Mouse (Mus musculus): ENCODE results near the gene Cnr2.

Gene Cnr2

GRCm38 (mm10) chr4:135902606-135903242 is 7.5 kb downstream of the Cnr2 start:
- no peak for DNase-seq (ENCODE audit: low read depth in 1 of 2, low spot score in 2 of 2)

DNA sequence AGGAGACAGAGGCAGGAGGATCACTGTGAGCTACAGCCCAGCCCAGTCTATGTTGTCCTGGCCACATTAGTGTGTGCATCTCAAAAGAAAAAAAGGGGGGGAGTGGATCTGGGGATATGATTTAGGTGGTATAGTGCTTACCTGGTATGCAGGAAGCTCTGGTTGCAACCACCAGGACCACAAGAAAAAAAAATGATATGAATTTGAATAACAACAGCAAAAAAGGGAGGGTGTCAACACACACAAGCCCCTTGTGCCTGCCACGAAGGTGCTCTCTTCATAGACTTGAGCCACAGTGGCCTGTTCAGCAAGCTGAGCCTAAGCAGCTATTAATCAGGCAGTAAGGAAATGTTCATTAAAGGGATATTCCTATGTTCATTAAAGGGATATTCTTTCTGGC is 9.6 kb downstream of the Cnr2 start:
- DNase-seq (ENCODE audit: low read depth in 1 of 2, low spot score in 2 of 2), result no peak

GRCm38 (mm10) chr4:135906633-135907032 is 11.4 kb downstream of the Cnr2 start:
- no peak for DNase-seq (ENCODE audit: low read depth in 1 of 2, low spot score in 2 of 2)

DNA sequence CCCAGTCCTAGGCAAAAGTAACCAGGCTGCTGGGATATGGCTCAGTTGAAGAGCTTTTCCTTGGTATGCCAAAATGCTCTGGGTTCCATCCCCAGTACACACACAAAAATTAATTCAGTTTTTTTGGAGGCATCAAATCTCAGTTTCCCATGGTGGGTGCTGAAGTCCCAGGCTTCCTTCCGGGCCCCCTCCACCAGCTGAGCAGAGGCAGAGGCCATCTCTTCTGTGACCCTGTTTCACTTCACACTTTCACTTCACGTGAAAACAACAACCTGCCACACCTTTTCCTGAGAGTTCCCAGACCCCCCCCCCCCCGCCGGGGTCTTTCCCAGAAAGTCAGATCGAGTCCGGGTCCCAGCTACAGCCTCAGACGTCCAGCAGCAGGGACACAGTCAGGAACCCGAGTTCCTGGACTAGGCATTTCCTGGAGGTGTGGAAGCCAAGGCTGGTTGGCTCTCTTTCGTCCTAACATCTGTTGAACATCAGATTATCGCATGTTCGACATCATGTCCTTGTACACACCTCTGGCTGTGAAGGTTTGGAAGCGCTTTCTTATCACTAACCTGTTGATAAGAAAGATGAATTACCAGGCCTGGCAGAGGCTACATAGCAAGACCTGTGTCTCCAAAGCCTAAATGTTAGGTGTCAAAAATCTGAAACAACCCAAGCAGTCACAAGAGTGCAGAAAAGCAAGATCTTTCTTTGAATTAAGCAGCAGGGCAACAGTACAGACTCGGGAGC is 14.3 kb downstream of the Cnr2 start:
- no peak for DNase-seq (ENCODE audit: low read depth in 1 of 2, low spot score in 2 of 2)

- DNase-seq (ENCODE audit: low read depth in 1 of 2, low spot score in 2 of 2), result no peak
These were observed 16.3 kb downstream of the Cnr2 start for GRCm38 (mm10) chr4:135911531-135911930.

DNA sequence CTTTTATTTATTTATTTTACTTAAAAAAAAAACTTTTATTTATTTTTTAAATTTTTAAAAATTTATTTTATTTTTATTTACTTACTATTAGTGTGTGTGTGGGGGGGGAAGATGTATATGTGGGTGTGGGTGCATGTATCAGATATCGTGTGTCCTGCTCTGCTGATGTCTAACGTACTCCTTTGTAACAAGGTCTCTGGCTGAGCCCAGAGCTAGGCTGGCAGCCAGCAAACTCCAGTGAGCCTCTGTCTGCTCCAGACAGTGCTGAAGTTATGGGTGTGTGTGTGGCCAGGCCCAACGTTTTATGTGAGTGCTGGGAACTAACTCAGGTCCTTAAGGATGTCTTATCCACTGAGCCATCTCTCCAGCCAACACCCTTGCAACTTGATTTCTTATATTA is 17.0 kb downstream of the Cnr2 start:
- no peak for DNase-seq (ENCODE audit: low read depth in 1 of 2, low spot score in 2 of 2)

DNA sequence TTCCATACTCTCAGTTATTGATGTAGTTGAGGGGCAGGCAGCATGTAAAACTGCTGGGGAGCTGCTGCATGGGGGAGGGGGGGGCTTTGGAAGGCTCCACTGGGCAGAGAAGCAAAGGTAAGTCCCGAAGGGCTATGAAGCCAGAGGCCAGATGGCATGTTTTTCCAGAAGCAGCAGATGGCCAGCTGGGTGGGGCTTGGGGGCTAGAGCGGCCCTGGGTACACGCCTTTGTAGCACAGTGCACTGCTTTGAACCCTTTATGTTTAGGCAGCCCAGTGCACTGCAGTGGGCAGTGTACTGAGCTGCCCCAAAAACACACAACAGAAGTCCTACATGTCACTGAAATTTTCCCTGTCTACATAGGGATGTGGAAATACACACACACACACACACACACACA is 17.6 kb downstream of the Cnr2 start:
- no peak for DNase-seq (ENCODE audit: low read depth in 1 of 2, low spot score in 2 of 2)

DNA sequence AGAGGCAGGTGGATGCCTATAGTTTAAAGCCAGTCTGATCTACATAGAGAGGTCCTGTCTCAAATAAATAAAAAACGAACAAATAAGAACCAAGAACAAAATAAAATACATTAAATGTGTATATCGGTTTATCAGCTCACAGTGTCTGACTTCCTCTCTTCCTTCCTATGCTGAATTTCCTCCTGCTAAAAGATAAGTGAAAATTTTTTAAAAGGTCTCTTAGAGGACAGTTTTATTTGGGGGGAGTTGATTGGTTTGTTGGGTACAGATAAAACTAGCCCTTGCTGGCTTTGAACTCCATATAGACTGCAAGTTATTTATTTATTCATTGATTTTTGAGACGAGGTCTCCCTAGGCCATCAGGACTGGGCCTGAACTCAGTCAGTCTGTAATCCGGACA is 18.2 kb downstream of the Cnr2 start:
- DNase-seq (ENCODE audit: low read depth in 1 of 2, low spot score in 2 of 2), result no peak

- DNase-seq (ENCODE audit: low read depth in 1 of 2, low spot score in 2 of 2), result peak in 1 of 2 experiments; percentile 57
These were observed 23.6 kb downstream of the Cnr2 start for GRCm38 (mm10) chr4:135918635-135919279.

DNA sequence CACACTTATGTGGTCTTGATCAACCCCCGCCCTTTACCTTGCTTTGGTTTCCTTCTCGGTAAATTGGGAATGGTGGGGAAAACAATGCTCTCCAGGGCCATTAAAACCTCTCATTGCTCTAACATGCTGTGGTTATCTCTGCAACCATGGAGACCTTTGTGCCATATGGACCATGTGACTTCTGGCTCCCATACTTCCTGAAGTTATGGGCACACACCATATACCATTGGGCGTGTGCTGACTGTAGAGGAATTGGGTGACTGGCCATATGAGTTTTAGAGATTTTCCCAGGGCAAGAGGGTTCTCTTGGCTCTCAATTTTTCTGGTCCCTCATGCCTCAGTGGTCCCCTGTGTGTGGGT is 24.1 kb downstream of the Cnr2 start:
- DNase-seq (ENCODE audit: low read depth in 1 of 2, low spot score in 2 of 2), result no peak

DNA sequence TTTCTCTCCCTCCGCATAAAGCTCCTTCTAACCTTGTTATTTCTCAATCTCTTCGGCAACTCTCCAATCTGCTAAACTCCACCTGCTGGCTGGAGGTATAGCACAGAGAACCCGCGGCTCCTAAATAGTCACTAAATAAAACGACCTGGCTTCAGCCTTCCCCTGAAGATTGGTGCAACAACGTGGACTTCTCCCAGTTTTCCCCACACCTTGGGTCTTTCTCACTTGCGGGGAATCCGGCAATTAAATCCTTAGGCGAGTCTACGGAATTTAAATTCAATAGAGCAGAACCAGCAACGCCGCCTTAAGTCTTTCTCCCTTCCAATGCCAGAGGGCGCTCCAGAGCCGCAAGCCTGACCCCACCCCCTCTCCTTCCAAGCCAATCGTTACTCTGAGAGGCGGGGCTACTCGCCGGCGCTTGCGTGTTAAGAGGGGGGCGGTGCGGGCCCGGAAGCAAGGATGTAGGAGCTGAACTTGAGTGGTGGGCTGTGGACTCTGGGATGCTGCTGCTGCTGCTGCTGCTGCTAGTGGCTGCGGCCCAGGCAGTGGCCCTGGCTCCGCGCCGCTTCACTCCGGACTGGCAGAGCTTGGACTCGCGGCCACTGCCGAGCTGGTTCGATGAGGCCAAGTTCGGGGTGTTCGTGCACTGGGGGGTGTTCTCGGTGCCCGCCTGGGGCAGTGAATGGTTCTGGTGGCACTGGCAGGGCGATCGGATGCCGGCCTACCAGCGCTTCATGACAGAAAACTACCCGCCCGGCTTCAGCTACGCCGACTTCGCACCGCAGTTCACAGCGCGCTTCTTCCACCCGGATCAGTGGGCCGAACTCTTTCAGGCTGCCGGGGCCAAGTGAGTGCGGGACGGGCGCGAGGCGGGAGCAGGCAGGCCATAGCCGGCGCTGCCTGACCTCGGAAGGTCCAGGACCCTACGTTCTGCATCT is 25.4 kb downstream of the Cnr2 start, which contains the start of gene Fuca1:
Gene Fuca1, plus strand, starts transcription at position 432 of the 938 bp plus-strand sequence.
- peak; percentile 90 to 96 for DNase-seq (ENCODE audit: low read depth in 1 of 2, low spot score in 2 of 2)

DNA sequence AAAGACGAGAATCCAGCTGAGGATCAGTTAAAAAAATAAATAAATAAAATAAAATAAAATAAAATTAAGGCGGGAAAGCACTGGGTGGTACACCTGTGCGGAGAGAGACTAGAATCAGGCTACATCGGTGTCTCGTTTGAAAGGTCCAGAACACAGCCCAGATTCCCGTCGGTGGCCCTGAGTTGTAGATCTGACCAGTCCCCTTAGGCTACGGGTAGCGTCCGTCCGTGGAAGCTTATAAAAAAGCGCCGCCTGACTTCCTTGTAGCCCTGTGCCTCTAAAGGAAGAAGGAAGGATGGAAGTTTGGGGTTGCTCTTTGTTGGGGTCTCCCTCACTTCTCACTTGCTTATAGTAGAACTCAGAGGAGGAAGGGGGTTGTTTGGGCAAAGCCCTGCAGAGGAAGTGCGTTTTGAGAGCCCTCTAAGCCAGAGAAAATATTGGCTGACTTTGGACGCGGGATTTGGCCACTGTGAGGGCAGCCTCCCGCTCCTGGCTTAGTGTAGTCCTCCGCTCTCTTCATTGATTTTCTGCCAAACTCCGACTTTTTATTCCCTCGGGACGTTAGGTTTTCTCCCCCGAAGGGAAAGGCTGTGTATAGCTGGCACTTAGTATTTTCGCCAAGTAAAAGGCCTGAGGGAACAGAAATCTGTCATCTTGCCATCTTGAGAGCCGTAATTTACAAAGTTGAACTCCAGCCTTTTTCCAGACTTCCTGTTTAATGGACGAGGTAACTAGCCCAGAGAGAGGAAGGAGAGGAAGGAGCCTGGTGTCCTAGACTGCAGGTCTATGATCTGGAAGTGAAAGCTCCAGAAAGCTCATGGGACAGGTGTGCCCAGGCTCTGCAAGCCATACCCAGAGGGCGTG is 26.3 kb downstream of the Cnr2 start:
- DNase-seq (ENCODE audit: low read depth in 1 of 2, low spot score in 2 of 2), result no peak

- no peak for DNase-seq (ENCODE audit: low read depth in 1 of 2, low spot score in 2 of 2)
These were observed 27.0 kb downstream of the Cnr2 start for GRCm38 (mm10) chr4:135922190-135922589.

- DNase-seq (ENCODE audit: low read depth in 1 of 2, low spot score in 2 of 2), result no peak
These were observed 29.2 kb downstream of the Cnr2 start for GRCm38 (mm10) chr4:135924418-135924817.

GRCm38 (mm10) chr4:135925341-135925740 is 30.1 kb downstream of the Cnr2 start:
- no peak for DNase-seq (ENCODE audit: low read depth in 1 of 2, low spot score in 2 of 2)

DNA sequence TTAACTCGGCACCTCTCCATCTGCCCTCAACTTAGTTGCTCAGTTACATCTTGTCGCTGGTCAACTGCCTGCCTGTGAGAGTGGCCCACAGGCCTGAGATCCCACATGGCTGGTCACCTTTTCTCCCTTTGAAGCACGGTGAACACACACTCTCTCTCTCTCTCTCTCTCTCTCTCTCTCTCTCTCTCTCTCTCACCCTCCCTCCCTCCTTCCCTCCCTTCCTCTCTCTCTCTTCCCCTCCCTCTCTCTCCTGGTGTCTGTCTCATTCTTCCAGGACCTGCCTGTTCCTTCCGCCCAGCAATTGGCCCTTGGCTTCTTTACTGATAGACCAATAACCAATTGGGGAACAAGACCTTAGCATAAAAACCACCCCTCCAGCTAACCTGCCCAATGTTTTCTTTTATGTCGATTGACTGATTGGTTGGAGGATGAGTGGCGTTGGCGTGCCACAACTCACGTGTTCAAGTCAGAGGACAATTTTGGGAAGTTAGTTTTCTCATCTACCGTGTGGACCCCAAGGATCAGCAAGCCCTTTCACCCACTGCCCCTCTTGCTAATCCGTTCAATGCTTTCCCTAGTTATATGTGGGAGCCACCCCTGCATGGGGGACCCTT is 31.1 kb downstream of the Cnr2 start:
- DNase-seq (ENCODE audit: low read depth in 1 of 2, low spot score in 2 of 2), result no peak

GRCm38 (mm10) chr4:135926861-135927260 is 31.7 kb downstream of the Cnr2 start:
- no peak for DNase-seq (ENCODE audit: low read depth in 1 of 2, low spot score in 2 of 2)

DNA sequence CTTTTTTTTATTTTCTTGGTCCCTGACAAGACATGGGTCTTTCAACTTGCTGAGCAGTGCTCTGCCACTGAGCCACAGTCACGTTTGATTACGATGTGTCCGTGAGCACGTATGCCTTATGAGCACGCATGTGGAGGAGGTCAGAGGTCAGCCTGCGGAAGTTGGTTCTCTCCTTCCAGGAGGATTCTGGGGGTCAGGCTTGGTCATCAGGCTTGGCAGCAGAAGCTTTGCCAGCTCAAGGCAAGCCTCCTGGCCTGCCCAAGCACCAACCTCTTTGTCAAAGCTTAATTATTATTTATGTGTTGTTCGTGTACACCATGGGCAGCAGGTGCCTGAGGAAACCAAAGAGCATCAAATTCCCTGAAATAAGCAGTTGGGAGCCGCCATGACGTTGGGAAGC is 33.2 kb downstream of the Cnr2 start:
- no peak for DNase-seq (ENCODE audit: low read depth in 1 of 2, low spot score in 2 of 2)

DNA sequence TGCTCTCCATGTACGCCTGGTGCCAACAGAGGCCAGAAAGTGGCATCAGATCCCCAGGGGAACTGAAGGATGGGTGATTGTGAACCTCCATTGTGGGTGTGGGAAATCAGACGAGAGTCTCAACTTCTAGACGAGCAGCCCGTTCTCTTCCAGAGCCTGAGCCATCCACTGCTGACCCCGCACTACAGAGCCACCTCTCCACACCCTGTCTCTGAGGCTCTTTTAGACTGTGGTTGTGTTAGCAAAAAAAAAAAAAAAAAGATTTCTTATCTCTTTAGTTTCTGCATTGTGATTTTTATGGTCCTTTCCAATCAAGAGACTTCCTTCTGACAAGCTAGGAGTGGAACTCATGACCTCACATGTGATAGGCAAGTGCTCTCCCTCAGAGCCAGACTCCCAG is 34.2 kb downstream of the Cnr2 start:
- no peak for DNase-seq (ENCODE audit: low read depth in 1 of 2, low spot score in 2 of 2)

- DNase-seq (ENCODE audit: low read depth in 1 of 2, low spot score in 2 of 2), result no peak
These were observed 34.6 kb downstream of the Cnr2 start for GRCm38 (mm10) chr4:135929828-135930227.

Measured in monocyte, adult 2 months (primary cell).